Mouse (Mus musculus): ENCODE data around the gene Gm20479. TPM values are rescaled to one million over a fixed set of nuclear protein-coding genes. Genes with fewer than 3 reads are reported as not detected.

Gene Gm20479
- total and polyA plus RNA-seq, 3 experiments, result 2.7 TPM; not detected in 2

DNA sequence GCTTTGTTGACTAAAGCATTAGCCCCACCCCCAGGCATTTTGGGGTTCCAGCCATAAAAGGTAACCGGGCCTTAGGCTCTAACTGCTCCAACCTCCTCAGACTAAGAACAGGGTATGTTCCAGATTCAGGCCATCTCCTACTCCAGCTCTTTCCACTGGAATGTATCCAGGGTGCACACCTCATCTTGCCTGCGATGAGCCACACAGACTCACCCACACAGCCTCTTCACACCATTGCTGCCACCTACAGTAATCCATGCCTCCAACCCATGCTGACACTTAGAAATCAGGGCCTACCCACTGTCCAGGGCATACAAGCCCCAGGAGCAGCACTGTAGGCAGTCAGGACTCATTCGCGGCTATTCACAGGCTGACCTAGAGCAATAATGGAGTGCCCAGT, 18.1 kb downstream of the Gm20479 start:
- Histone ChIP-seq H3K9me3 (replicated peaks; ENCODE audit: insufficient read depth, low read length) (no peaks in the 10 kb centered on the region), H3K4me1 (ENCODE audit: control insufficient read depth in 1 of 2, insufficient read depth in 2 of 2, low read length in 2 of 2) (peaks cover 0 to 17% of the 10 kb centered on the region in 2 experiments; a peak in 2 of 4 replicates), H3K27ac (ENCODE audit: control insufficient read depth, low read depth, low read length) (no peak overlapping the region), H3K79me2 (ENCODE audit: control insufficient read depth, insufficient read depth, low read length, poor library complexity) (no peaks in the 10 kb centered on the region), H3K36me3 (ENCODE audit: control insufficient read depth in 1 of 2, insufficient read depth in 2 of 2, low read length in 2 of 2) (peaks cover 0 to 3% of the 10 kb centered on the region in 2 experiments; a peak in 2 of 4 replicates), H3K4me3 (ENCODE audit: control insufficient read depth in 1 of 2, insufficient read depth in 1 of 2, low read depth in 2 of 2, low read length in 2 of 2) (no peak overlapping the region), H3K27me3 (ENCODE audit: control insufficient read depth in 1 of 2, insufficient read depth in 2 of 2, low read length in 2 of 2) (no peaks in the 10 kb centered on the region; a peak in 1 of 4 replicates), H3K9ac (ENCODE audit: control insufficient read depth, low read depth, low read length, poor library complexity, severe bottlenecking) (no peak overlapping the region)
- TF ChIP-seq HCFC1 (IDR thresholded peaks at IDR 0.05; ENCODE audit: low read depth, low read length) (no peak), MXI1 (IDR thresholded peaks at IDR 0.05; ENCODE audit: low read depth, low read length) (no peak), MEF2A (IDR thresholded peaks at IDR 0.05; ENCODE audit: extremely low read depth, insufficient replicate concordance, low read depth, low read length, poor library complexity, severe bottlenecking) (no peak), ELF1 (IDR thresholded peaks at IDR 0.05; ENCODE audit: low read depth, low read length) (no peak), TCF12 (IDR thresholded peaks at IDR 0.05; ENCODE audit: low read depth, low read length) (no peak), GATA1 (IDR thresholded peaks at IDR 0.05; ENCODE audit: low read depth, low read length) (no peak), TAL1 (IDR thresholded peaks at IDR 0.05; ENCODE audit: low read length) (no peak), RCOR1 (IDR thresholded peaks at IDR 0.05; ENCODE audit: low read depth, low read length) (no peak), ZKSCAN1 (IDR thresholded peaks at IDR 0.05; ENCODE audit: low read depth, low read length) (no peak), CHD1 (IDR thresholded peaks at IDR 0.05; ENCODE audit: low read depth, low read length) (no peak), MYC (IDR thresholded peaks at IDR 0.05; ENCODE audit: low read depth, low read length) (no peak), JUND (IDR thresholded peaks at IDR 0.05; ENCODE audit: low read depth, low read length) (no peak), MAX (IDR thresholded peaks at IDR 0.05; ENCODE audit: low read length) (no peak)
- DNase-seq (ENCODE audit: low read depth, low spot score), result no peak

- peak; percentile 65 for DNase-seq (ENCODE audit: low read depth, low spot score)
- Histone ChIP-seq H3K9me3 (replicated peaks; ENCODE audit: insufficient read depth, low read length) (no peaks in the 10 kb centered on the region), H3K27ac (ENCODE audit: control insufficient read depth, low read depth, low read length) (no peak within 1 kb of the TSS), H3K27me3 (ENCODE audit: control insufficient read depth in 1 of 2, insufficient read depth in 2 of 2, low read length in 2 of 2) (no peaks in the 10 kb centered on the region; a peak in 1 of 4 replicates), H3K4me3 (ENCODE audit: control insufficient read depth in 1 of 2, insufficient read depth in 1 of 2, low read depth in 2 of 2, low read length in 2 of 2) (peak within 1 kb of the TSS in 1 of 2 experiments; percentile 15; a peak in 1 of 4 replicates), H3K9ac (ENCODE audit: control insufficient read depth, low read depth, low read length, poor library complexity, severe bottlenecking) (peak within 1 kb of the TSS; percentile 19), H3K36me3 (ENCODE audit: control insufficient read depth in 1 of 2, insufficient read depth in 2 of 2, low read length in 2 of 2) (peaks cover 0 to 2% of the 10 kb centered on the region in 2 experiments; a peak in 2 of 4 replicates), H3K79me2 (ENCODE audit: control insufficient read depth, insufficient read depth, low read length, poor library complexity) (peaks cover 7% of the 10 kb centered on the region; the same call in 1 of the 2 replicates), H3K4me1 (ENCODE audit: control insufficient read depth in 1 of 2, insufficient read depth in 2 of 2, low read length in 2 of 2) (peaks cover 0 to 13% of the 10 kb centered on the region in 2 experiments; a peak in 2 of 4 replicates)
- no peak for TF ChIP-seq MEF2A (IDR thresholded peaks at IDR 0.05; ENCODE audit: extremely low read depth, insufficient replicate concordance, low read depth, low read length, poor library complexity, severe bottlenecking)
- no peak for TF ChIP-seq ZMIZ1 (IDR thresholded peaks at IDR 0.05; ENCODE audit: low read depth, low read length)
- TF ChIP-seq KAT2A (conservative IDR thresholded peaks at IDR 0.05; ENCODE audit: low read depth, low read length), result no peak
- TF ChIP-seq MYC (IDR thresholded peaks at IDR 0.05; ENCODE audit: low read depth, low read length), result no peak
- TF ChIP-seq CHD2 (IDR thresholded peaks at IDR 0.05; ENCODE audit: low read length), result no peak
- TF ChIP-seq MXI1 (IDR thresholded peaks at IDR 0.05; ENCODE audit: low read depth, low read length), result no peak
- TF ChIP-seq MAX (IDR thresholded peaks at IDR 0.05; ENCODE audit: low read length), result no peak
- no peak for TF ChIP-seq ELF1 (IDR thresholded peaks at IDR 0.05; ENCODE audit: low read depth, low read length)
Observed at GRCm38 (mm10) chr7:27337175-27337853, 19.9 kb downstream of the Gm20479 start, which contains the start of gene Ltbp4. TSS of gene Ltbp4 (minus strand) at chr7:27337692.

Data from MEL (cell line).